In genomic region chr5:111509014-111509561, GRCm38 (mm10) we compare ENCODE assay signal across 7 mouse cellular contexts.
A peak's percentile ranks its signal among the peaks of the same experiment; 100 is the strongest.
DNase-seq lines count a peak whose midpoint lies in the region; ATAC-seq and TF ChIP-seq lines count a peak whose summit lies in the region.

No protein-coding gene starts in this region.

- peak overlapping the region; percentile 45 for H3K9ac ChIP-seq in limb, embryonic 11.5 days (ENCODE audit: low read length)
- peak overlapping the region; percentile 45 for H3K9ac ChIP-seq in midbrain, embryonic 11.5 days (ENCODE audit: low read length)
- peak overlapping the region; percentile 13; the same call in 1 of the 2 replicates for H3K9ac ChIP-seq in stomach, postnatal 0 days (ENCODE audit: low read length)

- no peaks in the 10 kb centered on the region for H3K9me3 ChIP-seq in limb, embryonic 11.5 days (ENCODE audit: control insufficient read depth, low read length)
- no peaks in the 10 kb centered on the region for H3K9me3 ChIP-seq in midbrain, embryonic 11.5 days (ENCODE audit: control insufficient read depth, low read length)
- no peaks in the 10 kb centered on the region for H3K9me3 ChIP-seq in stomach, postnatal 0 days (ENCODE audit: control insufficient read depth, low read length)

- H3K4me1 ChIP-seq in limb, embryonic 11.5 days (ENCODE audit: control insufficient read depth, insufficient read depth, low read length), result peaks cover 19% of the 10 kb centered on the region
- H3K4me1 ChIP-seq in midbrain, embryonic 11.5 days (ENCODE audit: control insufficient read depth, insufficient read depth, low read length), result peaks cover 44% of the 10 kb centered on the region
- H3K4me1 ChIP-seq in stomach, postnatal 0 days (replicated peaks; ENCODE audit: control insufficient read depth, insufficient read depth), result peaks cover 9% of the 10 kb centered on the region; the same call in 1 of the 2 replicates

- H3K36me3 ChIP-seq in limb, embryonic 11.5 days (ENCODE audit: control insufficient read depth, insufficient read depth, low read length), result no peaks in the 10 kb centered on the region
- H3K36me3 ChIP-seq in midbrain, embryonic 11.5 days (ENCODE audit: control insufficient read depth, insufficient read depth, low read length), result no peaks in the 10 kb centered on the region
- no peaks in the 10 kb centered on the region for H3K36me3 ChIP-seq in stomach, postnatal 0 days (ENCODE audit: control insufficient read depth, insufficient read depth, low read length)

- H3K4me2 ChIP-seq in limb, embryonic 11.5 days (ENCODE audit: low read depth, severe bottlenecking), result peak overlapping the region; percentile 42
- H3K4me2 ChIP-seq in midbrain, embryonic 11.5 days, result peak overlapping the region; percentile 36
- H3K4me2 ChIP-seq in stomach, postnatal 0 days (replicated peaks; ENCODE audit: low read depth), result peak overlapping the region; percentile 42

- peak overlapping the region; percentile 29 for H3K4me3 ChIP-seq in limb, embryonic 11.5 days (ENCODE audit: low read depth, low read length)
- peak overlapping the region; percentile 16 for H3K4me3 ChIP-seq in midbrain, embryonic 11.5 days (ENCODE audit: low read depth, low read length)
- peak overlapping the region; percentile 13; the same call in 1 of the 2 replicates for H3K4me3 ChIP-seq in stomach, postnatal 0 days (ENCODE audit: low read depth, low read length)

- no peak for TF ChIP-seq CTCF in stomach, postnatal 0 days (IDR thresholded peaks at IDR 0.05; ENCODE audit: low read depth)

- peak overlapping the region; percentile 59; the same call in 1 of the 2 replicates for H3K27ac ChIP-seq in limb, embryonic 11.5 days (replicated peaks; ENCODE audit: low read depth, low read length)
- peak overlapping the region; percentile 87 for H3K27ac ChIP-seq in midbrain, embryonic 11.5 days (ENCODE audit: low read depth, low read length)
- peak overlapping the region; percentile 30; the same call in 1 of the 2 replicates for H3K27ac ChIP-seq in stomach, postnatal 0 days (replicated peaks)

- peak; percentile 52 for DNase-seq in R1 (ENCODE audit: low read depth, low spot score)
- DNase-seq in embryo, embryonic 9.5 days (ENCODE audit: extremely low spot score), result peak; percentile 85
- DNase-seq in heart, postnatal 4 days, result peak; percentile 66
- peak; percentile 86 for DNase-seq in limb, embryonic 11.5 days (ENCODE audit: low spot score)
- peak; percentile 96 for DNase-seq in midbrain, embryonic 11.5 days (ENCODE audit: low spot score, missing footprints)
- peak; percentile 66 for DNase-seq in stomach, postnatal 0 days (ENCODE audit: low spot score)
- DNase-seq in frontal cortex, adult 2 months (ENCODE audit: extremely low spot score in 1 of 2, low spot score in 1 of 2), result no peak

- 0 out of 2 replicates have a peak, but pooled peaks have one; percentile 48 for ATAC-seq in limb, embryonic 11.5 days (ENCODE audit: insufficient number of reproducible peaks, low FRiP score, low TSS enrichment, low read depth)
- ATAC-seq in midbrain, embryonic 11.5 days (ENCODE audit: low FRiP score), result peak; percentile 88
- ATAC-seq in stomach, postnatal 0 days (ENCODE audit: low FRiP score, low TSS enrichment), result peak; percentile 6; the same call in 1 of the 2 replicates

- WGBS in limb, embryonic 11.5 days, result 2% methylated on average over 21 of the region's 21 CpGs
- WGBS in midbrain, embryonic 11.5 days, result 3% methylated on average over 21 of the region's 21 CpGs
- 11% methylated on average over 18 of the region's 21 CpGs for WGBS in stomach, postnatal 0 days

- H3K27me3 ChIP-seq in limb, embryonic 11.5 days (ENCODE audit: control insufficient read depth, insufficient read depth, low read length), result no peaks in the 10 kb centered on the region
- peaks cover 2% of the 10 kb centered on the region; the same call in 1 of the 2 replicates for H3K27me3 ChIP-seq in midbrain, embryonic 11.5 days (ENCODE audit: control insufficient read depth, insufficient read depth, low read length)
- H3K27me3 ChIP-seq in stomach, postnatal 0 days (ENCODE audit: control insufficient read depth, insufficient read depth, low read length), result no peaks in the 10 kb centered on the region

- TF ChIP-seq EP300 in stomach, postnatal 0 days (optimal IDR thresholded peaks at IDR 0.05), result no peak

Comparison
In these comparisons a context has a peak if more than half of its experiments do, and no peak if none do; other contexts are left out.
1. DNase-seq: peak in R1 (single experiment), embryo, embryonic 9.5 days (single experiment), heart, postnatal 4 days (single experiment), limb, embryonic 11.5 days (single experiment), midbrain, embryonic 11.5 days (single experiment) and stomach, postnatal 0 days (single experiment); none in frontal cortex, adult 2 months (0 of 2).
2. ATAC-seq: peak in every context shown above with its lines; median percentile 88 in midbrain, embryonic 11.5 days; 48 in limb, embryonic 11.5 days; 6 in stomach, postnatal 0 days.
3. H3K27ac ChIP-seq: peak in every context shown above with its lines; median percentile 87 in midbrain, embryonic 11.5 days; 59 in limb, embryonic 11.5 days; 30 in stomach, postnatal 0 days.
4. Peak in every context shown above with its lines, with median percentiles within 50 percentile points of each other: H3K4me2 ChIP-seq, H3K4me3 ChIP-seq and H3K9ac ChIP-seq.